Mouse (Mus musculus) hindlimb bud, embryonic 11.5 days (tissue): Measurements from ENCODE around the gene Nrp2.

Source experiments
- DNase-seq: peaks from one replicate; pipeline ENCODE4 v3.0.0-alpha.2; 2012; ENCODE audit warnings: low read depth, low spot score; ENCODE audit errors: extremely low spot score

The Nrp2 gene

GRCm38 (mm10) chr1:62812701-62813684 lies 109.9 kb downstream of the Nrp2 start:
- DNase-seq = no peak

- no peak for DNase-seq
These were observed 110.9 kb downstream of the Nrp2 start for GRCm38 (mm10) chr1:62813938-62814337.

- no peak for DNase-seq
These were observed 114.5 kb downstream of the Nrp2 start for GRCm38 (mm10) chr1:62817566-62817965.

- no peak for DNase-seq
These were observed 117.1 kb downstream of the Nrp2 start for GRCm38 (mm10) chr1:62820170-62820569.

- no peak for DNase-seq
These were observed 118.7 kb downstream of the Nrp2 start for GRCm38 (mm10) chr1:62821509-62822398.

GRCm38 (mm10) chr1:62823549-62824195 lies 120.6 kb downstream of the Nrp2 start:
- no peak for DNase-seq

GRCm38 (mm10) chr1:62825822-62826765 lies 123.0 kb downstream of the Nrp2 start:
- DNase-seq = no peak

- no peak for DNase-seq
These were observed 124.2 kb downstream of the Nrp2 start for GRCm38 (mm10) chr1:62827316-62827715.

GRCm38 (mm10) chr1:62828156-62828555 lies 125.1 kb downstream of the Nrp2 start:
- DNase-seq = no peak

- no peak for DNase-seq
These were observed 126.8 kb downstream of the Nrp2 start for GRCm38 (mm10) chr1:62829690-62830417.

- no peak for DNase-seq
These were observed 127.3 kb downstream of the Nrp2 start for GRCm38 (mm10) chr1:62830418-62830769.

- no peak for DNase-seq
These were observed 128.8 kb downstream of the Nrp2 start for GRCm38 (mm10) chr1:62831725-62832455.

GRCm38 (mm10) chr1:62833356-62833755 lies 130.3 kb downstream of the Nrp2 start:
- no peak for DNase-seq

GRCm38 (mm10) chr1:62834443-62835185 lies 131.5 kb downstream of the Nrp2 start:
- no peak for DNase-seq

GRCm38 (mm10) chr1:62838083-62838482 lies 135.0 kb downstream of the Nrp2 start:
- DNase-seq = no peak

GRCm38 (mm10) chr1:62838631-62839030 lies 135.5 kb downstream of the Nrp2 start:
- no peak for DNase-seq

GRCm38 (mm10) chr1:62843215-62843614 lies 140.1 kb downstream of the Nrp2 start:
- DNase-seq = no peak
